8 mouse cellular contexts compared by ENCODE assay signal in the genomic region with DNA sequence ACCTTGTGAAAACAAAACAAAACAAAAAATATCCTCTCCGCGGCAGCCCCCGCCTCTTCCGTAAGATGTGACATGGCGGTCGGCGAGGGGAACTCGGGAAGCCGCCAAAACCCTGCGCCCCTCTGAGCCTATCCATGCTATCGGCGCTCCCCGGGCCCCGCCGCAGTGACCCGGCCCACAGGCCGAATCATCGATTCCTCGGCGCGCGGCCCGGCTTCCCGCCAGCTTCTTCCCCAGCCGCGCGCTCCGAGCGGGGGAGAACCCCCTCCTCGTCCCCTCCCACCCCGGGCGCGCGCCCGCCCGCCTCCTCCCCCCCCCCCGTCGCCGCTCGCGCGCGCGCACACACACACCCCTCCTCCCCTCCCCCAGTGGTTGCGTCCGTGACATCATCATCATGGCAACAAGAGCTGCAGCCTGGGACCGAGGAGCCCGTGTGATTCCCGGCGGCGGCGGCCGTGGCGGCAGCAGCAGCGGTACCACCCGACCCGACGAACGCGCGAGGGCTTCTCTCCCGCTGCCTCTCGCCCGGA. TPM values are rescaled to one million over a fixed set of nuclear protein-coding genes. Genes with fewer than 3 reads are reported as not detected.
DNase-seq lines count a peak whose midpoint lies in the region; ATAC-seq lines count a peak whose summit lies in the region.

A gene (plus strand): TSS at position 383 of the 530 bp plus-strand sequence.

- DNase-seq in adrenal gland, adult (ENCODE audit: inconsistent age in 2 of 2, low spot score in 1 of 2): peak; percentile 91 to 96
- DNase-seq in embryo, embryonic 10.5 days (ENCODE audit: low spot score): peak; percentile 93
- peak; percentile 94 for DNase-seq in gastrocnemius, postnatal 14 days
- DNase-seq in left cerebral cortex, adult 9 months (ENCODE audit: low spot score in 2 of 2): peak; percentile 69 to 86
- DNase-seq in right cerebral cortex, adult 2 months (ENCODE audit: low spot score in 2 of 2): peak; percentile 82 to 86
- peak; percentile 91 for DNase-seq in urinary bladder, postnatal 14 days (ENCODE audit: low spot score)

- peak within 1 kb of the TSS; percentile 93 for H3K4me3 ChIP-seq in megakaryocyte, embryonic 14.5 days (replicated peaks)

- H3K9me3 ChIP-seq in megakaryocyte, embryonic 14.5 days: no peaks in the 10 kb centered on the region

- intact Hi-C loops in gastrocnemius, postnatal 14 days (cut with DNase I; ENCODE audit: low total_unique reads): no loop called here

- peak; percentile 55 for ATAC-seq in inflammation-experienced regulatory T-cells, adult 6 months

- no peaks in the 10 kb centered on the region for H3K36me3 ChIP-seq in megakaryocyte, embryonic 14.5 days (replicated peaks; ENCODE audit: low read length)

- H3K4me1 ChIP-seq in megakaryocyte, embryonic 14.5 days: peaks cover 18% of the 10 kb centered on the region

- no peaks in the 10 kb centered on the region for H3K27me3 ChIP-seq in megakaryocyte, embryonic 14.5 days (replicated peaks)

RNA-seq across cellular contexts. Expression of the gene that starts here (rescaled TPM):
- total RNA-seq in gastrocnemius, postnatal 14 days (2021): 10 to 100 TPM; 36.3 to 40.9 TPM
- polyA plus RNA-seq in inflammation-experienced regulatory T-cells, adult 6 months (2017; shearing (Covaris generic)): 10 to 100 TPM; 10.9 to 17.8 (median 14.3) TPM
- polyA plus RNA-seq in megakaryocyte, embryonic 14.5 days (2012; ENCODE audit: insufficient read depth, low replicate concordance): 0.91 TPM in 1 of 2 replicates, not detected in the other

Comparison
In these comparisons a context has a peak if more than half of its experiments do, and no peak if none do; other contexts are left out.
1. Peak in every context shown above with its lines: DNase-seq, ATAC-seq and H3K4me3 ChIP-seq.